Mouse (Mus musculus): ENCODE data around the gene Ifrd2. TPM values are rescaled to one million over a fixed set of nuclear protein-coding genes. Genes with fewer than 3 reads are reported as not detected.

Ifrd2 gene
- total RNA-seq (2022) = 10 to 100 TPM; 51.3 to 56.2 (median 54.0) TPM

- DNase-seq (ENCODE audit: low spot score in 2 of 2) = peak; percentile 96 to 97
Observed at GRCm38 (mm10) chr9:107586974-107587832, at the start of gene Ifrd2. Gene Ifrd2 (plus strand): TSS chr9:107587642.

GRCm38 (mm10) chr9:107538231-107538630 is 49.2 kb upstream of the Ifrd2 start:
- no peak for DNase-seq (ENCODE audit: low spot score in 2 of 2)

- DNase-seq (ENCODE audit: low spot score in 2 of 2) = no peak
Observed at GRCm38 (mm10) chr9:107538711-107539110, 48.7 kb upstream of the Ifrd2 start.

GRCm38 (mm10) chr9:107539940-107540339 is 47.5 kb upstream of the Ifrd2 start:
- DNase-seq (ENCODE audit: low spot score in 2 of 2) = no peak

GRCm38 (mm10) chr9:107540420-107540819 is 47.0 kb upstream of the Ifrd2 start:
- no peak for DNase-seq (ENCODE audit: low spot score in 2 of 2)

GRCm38 (mm10) chr9:107541005-107541404 is 46.4 kb upstream of the Ifrd2 start:
- DNase-seq (ENCODE audit: low spot score in 2 of 2) = no peak

- peak; percentile 88 to 89 for DNase-seq (ENCODE audit: low spot score in 2 of 2)
Observed at GRCm38 (mm10) chr9:107541474-107542351, 45.7 kb upstream of the Ifrd2 start, which contains the start of the genes Cyb561d2 and Nprl2. Gene Cyb561d2 (minus strand): TSS chr9:107542193. Gene Nprl2 (plus strand): TSS chr9:107542226.

- no peak for DNase-seq (ENCODE audit: low spot score in 2 of 2)
Observed at GRCm38 (mm10) chr9:107542352-107542686, 45.1 kb upstream of the Ifrd2 start.

- DNase-seq (ENCODE audit: low spot score in 2 of 2) = no peak
Observed at GRCm38 (mm10) chr9:107542721-107543120, 44.7 kb upstream of the Ifrd2 start.

GRCm38 (mm10) chr9:107543299-107543698 is 44.1 kb upstream of the Ifrd2 start:
- DNase-seq (ENCODE audit: low spot score in 2 of 2) = no peak

- DNase-seq (ENCODE audit: low spot score in 2 of 2) = no peak
Observed at GRCm38 (mm10) chr9:107544196-107544700, 43.2 kb upstream of the Ifrd2 start.

- no peak for DNase-seq (ENCODE audit: low spot score in 2 of 2)
Observed at GRCm38 (mm10) chr9:107544729-107545128, 42.7 kb upstream of the Ifrd2 start.

GRCm38 (mm10) chr9:107545199-107545598 is 42.2 kb upstream of the Ifrd2 start:
- no peak for DNase-seq (ENCODE audit: low spot score in 2 of 2)

- DNase-seq (ENCODE audit: low spot score in 2 of 2) = peak in 1 of 2 experiments; percentile 60
Observed at GRCm38 (mm10) chr9:107545602-107546001, 41.8 kb upstream of the Ifrd2 start.

- peak; percentile 72 to 79 for DNase-seq (ENCODE audit: low spot score in 2 of 2)
Observed at GRCm38 (mm10) chr9:107547026-107547425, 40.4 kb upstream of the Ifrd2 start, which contains the start of gene Zmynd10. Gene Zmynd10 (plus strand): TSS chr9:107547298.

GRCm38 (mm10) chr9:107547957-107548356 is 39.5 kb upstream of the Ifrd2 start:
- no peak for DNase-seq (ENCODE audit: low spot score in 2 of 2)

GRCm38 (mm10) chr9:107548820-107549219 is 38.6 kb upstream of the Ifrd2 start:
- DNase-seq (ENCODE audit: low spot score in 2 of 2) = no peak

GRCm38 (mm10) chr9:107549297-107550074 is 38.0 kb upstream of the Ifrd2 start:
- DNase-seq (ENCODE audit: low spot score in 2 of 2) = no peak

GRCm38 (mm10) chr9:107550491-107551116 is 36.8 kb upstream of the Ifrd2 start:
- DNase-seq (ENCODE audit: low spot score in 2 of 2) = no peak

- peak in 1 of 2 experiments; percentile 58 for DNase-seq (ENCODE audit: low spot score in 2 of 2)
Observed at GRCm38 (mm10) chr9:107551117-107551889, 36.1 kb upstream of the Ifrd2 start, which contains the start of gene Rassf1. Gene Rassf1 (plus strand): TSS chr9:107551555.
